Mouse (Mus musculus): ENCODE measurements around the gene Gm13124.
"Not testable (repeated sequence)": the region's sequence is repeated elsewhere in the genome, so short reads cannot be mapped to it uniquely, and the experiment has no call there.

DNA sequence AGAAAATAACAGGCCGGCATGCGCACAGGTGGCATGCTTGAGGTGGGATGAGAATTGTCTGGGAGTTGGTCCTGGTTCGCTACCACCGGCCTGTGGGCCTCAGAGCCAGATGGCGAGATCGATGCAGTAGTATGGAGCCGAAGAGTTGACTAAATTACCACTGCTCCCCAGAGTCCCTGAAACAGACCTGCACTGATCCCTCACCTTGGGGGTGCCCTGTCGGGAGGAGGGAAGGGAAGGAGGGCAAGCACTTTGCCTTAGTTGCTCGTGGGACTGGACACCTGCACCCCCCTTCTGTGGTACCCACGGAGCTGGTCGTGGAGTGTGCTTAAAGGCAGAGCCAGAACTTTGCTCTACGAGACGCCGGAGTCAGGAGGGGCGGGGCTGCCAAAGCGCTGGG is 21.3 kb upstream of the Gm13124 start:
- not testable (repeated sequence) for TF ChIP-seq CTCF (IDR thresholded peaks at IDR 0.05; ENCODE audit: extremely low read depth, insufficient read depth, insufficient read length, insufficient replicate concordance); POLR2A (IDR thresholded peaks at IDR 0.05; ENCODE audit: low read depth, low read length)

Measured in spleen, adult 2 months (tissue).